Mouse (Mus musculus): ENCODE data around the gene Uba2. TPM values are rescaled to one million over a fixed set of nuclear protein-coding genes. Genes with fewer than 3 reads are reported as not detected.
"Not testable (repeated sequence)": the region's sequence is repeated elsewhere in the genome, so short reads cannot be mapped to it uniquely, and the experiment has no call there.

Gene Uba2
- polyA plus RNA-seq (2015; fragmentation: Nextera tagmentation; extraction: Ambion mirVana): 157 and 172 TPM in 2 replicates

DNA sequence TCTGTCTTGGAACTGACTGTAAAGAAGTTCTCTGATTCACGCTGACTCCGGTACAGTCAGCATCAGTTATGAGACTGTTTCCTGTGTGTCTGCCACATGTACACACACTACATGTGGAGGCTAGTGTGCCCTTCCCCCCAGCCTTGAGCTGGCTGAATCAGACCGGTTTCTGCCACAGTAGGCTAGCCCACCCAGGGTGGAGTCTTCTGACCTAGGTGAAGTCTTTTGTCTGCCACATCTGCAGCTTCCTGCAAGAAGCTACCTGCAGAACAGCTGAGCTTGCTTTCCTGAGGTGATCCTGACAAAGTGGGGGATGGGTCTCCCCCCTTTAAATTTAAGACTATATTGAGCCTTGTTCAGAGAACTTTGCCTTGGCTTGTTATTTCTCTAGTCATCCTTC lies at the start of gene Uba2:
Gene Uba2, minus strand, starts transcription at position 146 of the 400 bp plus-strand sequence.
- Histone ChIP-seq H3K27me3 (replicated peaks) (no peaks in the 10 kb centered on the region), H3K9ac (replicated peaks) (peak within 1 kb of the TSS; percentile 99), H3K36me3 (peaks cover 6% of the 10 kb centered on the region), H3K4me1 (peaks cover 22% of the 10 kb centered on the region), H3K4me2 (peak within 1 kb of the TSS; percentile 93), H3K4me3 (replicated peaks) (peak within 1 kb of the TSS; percentile 99), H3K9me3 (replicated peaks) (no peaks in the 10 kb centered on the region), H3K27ac (replicated peaks) (peak within 1 kb of the TSS; percentile 92)
- WGBS: 86% methylated on average over 3 of the region's 3 CpGs
- no peak for ATAC-seq (ENCODE audit: low FRiP score)

- Histone ChIP-seq H3K27me3 (replicated peaks) (no peaks in the 10 kb centered on the region), H3K4me1 (no peaks in the 10 kb centered on the region), H3K4me2 (no peak overlapping the region), H3K9me3 (replicated peaks) (no peaks in the 10 kb centered on the region), H3K4me3 (replicated peaks) (no peak overlapping the region), H3K36me3 (peaks cover 89% of the 10 kb centered on the region), H3K9ac (replicated peaks) (no peak overlapping the region), H3K27ac (replicated peaks) (no peak overlapping the region)
- ATAC-seq (ENCODE audit: low FRiP score): no peak
- 95% methylated on average over 1 of the region's 1 CpGs for WGBS
Observed at GRCm38 (mm10) chr7:34218496-34218895, 49.1 kb upstream of the Uba2 start.

DNA sequence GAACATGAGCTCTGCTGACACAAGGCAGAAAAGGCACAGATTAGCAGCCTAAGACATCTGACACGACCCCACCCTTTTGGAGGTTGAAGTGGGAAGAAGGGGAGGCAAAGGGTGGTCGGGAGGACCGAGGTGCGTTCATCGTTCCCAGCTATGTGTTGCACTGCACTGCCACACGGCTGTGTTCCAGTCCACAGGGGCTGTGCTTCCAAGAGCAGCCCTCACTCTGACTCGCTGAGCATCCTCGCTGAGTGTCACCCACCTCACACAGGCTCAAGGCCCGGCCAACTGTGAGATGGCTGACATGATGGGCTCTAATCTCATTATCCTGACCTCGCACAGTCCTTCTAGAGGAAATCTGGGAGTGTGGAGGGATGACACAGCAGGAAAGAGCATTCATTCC lies 47.1 kb upstream of the Uba2 start:
- H3K9me3 ChIP-seq (replicated peaks): no peaks in the 10 kb centered on the region
- H3K27ac ChIP-seq (replicated peaks): no peak overlapping the region
- no peak overlapping the region for H3K9ac ChIP-seq (replicated peaks)
- WGBS: 92% methylated on average over 10 of the region's 10 CpGs
- no peak overlapping the region for H3K4me2 ChIP-seq
- no peaks in the 10 kb centered on the region for H3K27me3 ChIP-seq (replicated peaks)
- no peak overlapping the region for H3K4me3 ChIP-seq (replicated peaks)
- no peak for ATAC-seq (ENCODE audit: low FRiP score)
- H3K4me1 ChIP-seq: no peaks in the 10 kb centered on the region
- peaks cover 88% of the 10 kb centered on the region for H3K36me3 ChIP-seq

DNA sequence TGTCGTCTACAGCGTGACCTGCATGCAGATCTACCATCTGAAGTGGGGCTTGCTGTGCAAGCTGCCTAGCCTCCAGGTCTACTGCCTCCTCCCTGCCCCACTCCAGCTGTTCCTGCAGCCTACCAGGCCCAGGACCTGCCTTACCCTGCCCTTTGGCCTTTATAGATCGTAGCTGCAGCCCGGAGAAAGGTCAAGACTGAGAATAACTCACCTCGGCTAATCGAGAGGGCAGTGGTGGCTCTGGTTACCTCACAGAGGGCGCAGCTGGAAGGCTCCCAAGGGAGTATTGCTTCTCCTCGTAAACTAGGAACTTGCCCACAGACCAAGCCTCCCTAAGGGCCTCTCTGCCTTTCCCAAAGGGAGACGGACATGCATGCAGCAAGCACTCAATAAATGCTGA lies 46.1 kb upstream of the Uba2 start:
- WGBS: 85% methylated on average over 9 of the region's 9 CpGs
- Histone ChIP-seq H3K36me3 (peaks cover 93% of the 10 kb centered on the region), H3K9ac (replicated peaks) (no peak overlapping the region), H3K4me2 (no peak overlapping the region), H3K4me1 (no peaks in the 10 kb centered on the region), H3K27ac (replicated peaks) (no peak overlapping the region), H3K4me3 (replicated peaks) (no peak overlapping the region), H3K9me3 (replicated peaks) (no peaks in the 10 kb centered on the region), H3K27me3 (replicated peaks) (no peaks in the 10 kb centered on the region)
- ATAC-seq (ENCODE audit: low FRiP score): no peak

DNA sequence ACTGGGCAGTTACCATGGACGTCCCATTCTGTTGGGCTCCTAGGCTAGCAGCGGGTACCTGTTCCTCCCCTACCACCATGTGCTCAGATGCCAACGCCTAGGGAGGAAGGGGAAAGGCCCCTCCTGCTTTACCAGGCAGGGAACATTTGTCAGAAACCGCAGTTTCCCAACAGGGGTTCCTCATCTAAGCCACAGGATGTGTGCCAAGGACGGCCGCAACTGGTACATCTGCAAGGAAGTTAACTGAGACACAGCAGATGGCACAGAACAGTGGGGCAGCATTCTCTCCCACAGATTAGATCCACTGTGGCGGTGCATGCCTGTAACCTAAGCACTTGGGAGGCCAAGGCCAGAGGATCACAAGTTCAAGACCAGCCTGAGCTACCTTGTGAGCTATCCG lies 45.2 kb upstream of the Uba2 start:
- Histone ChIP-seq H3K4me1 (no peaks in the 10 kb centered on the region), H3K9me3 (replicated peaks) (no peaks in the 10 kb centered on the region), H3K27ac (replicated peaks) (no peak overlapping the region), H3K9ac (replicated peaks) (no peak overlapping the region), H3K36me3 (peaks cover 93% of the 10 kb centered on the region), H3K27me3 (replicated peaks) (no peaks in the 10 kb centered on the region), H3K4me2 (no peak overlapping the region), H3K4me3 (replicated peaks) (no peak overlapping the region)
- 88% methylated on average over 8 of the region's 8 CpGs for WGBS
- no peak for ATAC-seq (ENCODE audit: low FRiP score)

DNA sequence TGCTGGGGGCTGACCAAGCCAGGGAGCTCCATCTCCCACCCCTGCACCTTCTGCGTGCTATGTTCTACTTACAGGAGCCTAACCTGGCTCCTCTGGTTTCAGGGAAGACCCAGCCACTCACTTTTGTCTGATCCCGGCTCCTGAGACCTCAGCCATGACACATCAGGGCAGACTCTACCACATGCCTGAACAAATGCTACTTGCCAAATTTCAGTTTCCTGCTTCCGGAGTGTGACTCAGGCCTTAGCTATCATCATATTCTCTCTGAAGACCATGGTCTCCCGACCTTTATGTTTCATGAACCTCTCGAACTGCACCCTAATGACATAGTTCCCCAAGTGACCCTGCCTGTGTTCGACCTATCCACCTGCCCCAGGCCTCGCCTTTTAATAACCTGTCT lies 43.9 kb upstream of the Uba2 start:
- Histone ChIP-seq H3K4me1 (no peaks in the 10 kb centered on the region), H3K9me3 (replicated peaks) (no peaks in the 10 kb centered on the region), H3K27me3 (replicated peaks) (no peaks in the 10 kb centered on the region), H3K27ac (replicated peaks) (no peak overlapping the region), H3K36me3 (peaks cover 96% of the 10 kb centered on the region), H3K4me3 (replicated peaks) (no peak overlapping the region), H3K4me2 (no peak overlapping the region), H3K9ac (replicated peaks) (no peak overlapping the region)
- no peak for ATAC-seq (ENCODE audit: low FRiP score)
- 97% methylated on average over 7 of the region's 7 CpGs for WGBS

- 95% methylated on average over 9 of the region's 9 CpGs for WGBS
- ATAC-seq (ENCODE audit: low FRiP score): no peak
- H3K27me3 ChIP-seq (replicated peaks): no peaks in the 10 kb centered on the region
- H3K36me3 ChIP-seq: peaks cover 97% of the 10 kb centered on the region
- H3K9me3 ChIP-seq (replicated peaks): no peaks in the 10 kb centered on the region
- H3K9ac ChIP-seq (replicated peaks): no peak overlapping the region
- no peaks in the 10 kb centered on the region for H3K4me1 ChIP-seq
- H3K4me2 ChIP-seq: no peak overlapping the region
- H3K4me3 ChIP-seq (replicated peaks): no peak overlapping the region
- no peak overlapping the region for H3K27ac ChIP-seq (replicated peaks)
Observed at GRCm38 (mm10) chr7:34208027-34208745, 38.8 kb upstream of the Uba2 start.

DNA sequence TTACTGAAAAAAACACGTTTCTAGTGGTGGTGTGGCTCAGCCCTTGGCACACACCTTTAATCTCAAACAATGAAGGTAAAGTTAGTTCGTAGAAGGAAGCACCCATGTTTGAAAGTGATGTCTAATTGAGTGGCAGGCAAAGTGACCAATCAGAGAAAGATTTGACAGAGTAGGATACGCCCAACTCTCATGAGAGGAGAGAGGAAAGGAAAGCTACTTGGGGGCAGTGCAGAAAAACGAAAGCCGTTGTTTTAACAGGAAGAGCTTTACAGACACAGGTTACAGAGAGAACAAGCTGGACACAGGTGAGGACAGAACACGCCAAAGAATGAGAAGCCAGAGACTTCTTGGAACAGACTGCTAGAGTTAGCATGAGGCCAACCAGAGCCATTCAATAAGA lies 36.9 kb upstream of the Uba2 start:
- 96% methylated on average over 6 of the region's 6 CpGs for WGBS
- no peak for ATAC-seq (ENCODE audit: low FRiP score)

DNA sequence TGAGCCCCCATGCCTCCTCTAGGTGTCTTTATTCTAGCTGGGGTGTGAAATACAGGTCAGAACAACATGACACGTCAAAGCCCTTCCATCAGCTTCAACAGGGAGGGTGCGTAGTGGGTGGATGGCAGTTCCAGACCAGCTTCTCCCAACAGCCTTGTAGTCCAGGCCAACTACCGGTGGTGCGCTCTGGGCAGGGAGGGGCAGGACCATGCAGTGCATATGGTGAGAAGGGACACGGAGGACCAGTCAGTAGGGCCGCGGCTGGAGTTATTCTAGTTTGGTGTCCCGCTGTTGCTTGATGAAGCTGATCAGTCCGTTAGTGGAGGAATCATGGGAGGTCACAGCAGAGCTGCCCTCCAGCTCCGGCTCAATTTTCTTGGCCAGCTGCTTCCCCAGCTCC lies 32.7 kb upstream of the Uba2 start:
- not testable (repeated sequence) for H3K27me3 ChIP-seq (replicated peaks); H3K9me3 ChIP-seq (replicated peaks); H3K4me3 ChIP-seq (replicated peaks); H3K9ac ChIP-seq (replicated peaks); H3K4me1 ChIP-seq; H3K4me2 ChIP-seq; H3K27ac ChIP-seq (replicated peaks); ATAC-seq (ENCODE audit: low FRiP score)
- peaks cover 68% of the 10 kb centered on the region for H3K36me3 ChIP-seq
- WGBS: 97% methylated on average over 10 of the region's 10 CpGs

More for the DNA sequence above, 36.9 kb upstream of the Uba2 start:
- H3K4me1 ChIP-seq: no peaks in the 10 kb centered on the region
- H3K27ac ChIP-seq (replicated peaks): no peak overlapping the region
- H3K9me3 ChIP-seq (replicated peaks): no peaks in the 10 kb centered on the region
- H3K9ac ChIP-seq (replicated peaks): no peak overlapping the region
- no peak overlapping the region for H3K4me2 ChIP-seq
- no peaks in the 10 kb centered on the region for H3K27me3 ChIP-seq (replicated peaks)
- H3K4me3 ChIP-seq (replicated peaks): no peak overlapping the region
- peaks cover 98% of the 10 kb centered on the region for H3K36me3 ChIP-seq

GRCm38 (mm10) chr7:34200829-34201228 lies 31.4 kb upstream of the Uba2 start:
- Histone ChIP-seq H3K4me2 (no peak overlapping the region), H3K9me3 (replicated peaks) (no peaks in the 10 kb centered on the region), H3K36me3 (peaks cover 55% of the 10 kb centered on the region), H3K27ac (replicated peaks) (no peak overlapping the region), H3K4me3 (replicated peaks) (no peak overlapping the region), H3K9ac (replicated peaks) (no peak overlapping the region), H3K27me3 (replicated peaks) (no peaks in the 10 kb centered on the region), H3K4me1 (peaks cover 2% of the 10 kb centered on the region)
- WGBS: 98% methylated on average over 2 of the region's 2 CpGs
- ATAC-seq (ENCODE audit: low FRiP score): no peak

GRCm38 (mm10) chr7:34198346-34198745 lies 28.9 kb upstream of the Uba2 start:
- Histone ChIP-seq H3K4me1 (peaks cover 9% of the 10 kb centered on the region), H3K9ac (replicated peaks) (no peak overlapping the region), H3K4me2 (no peak overlapping the region), H3K27me3 (replicated peaks) (no peaks in the 10 kb centered on the region), H3K36me3 (peaks cover 37% of the 10 kb centered on the region), H3K4me3 (replicated peaks) (no peak overlapping the region), H3K27ac (replicated peaks) (no peak overlapping the region), H3K9me3 (replicated peaks) (no peaks in the 10 kb centered on the region)
- 51% methylated on average over 3 of the region's 3 CpGs for WGBS
- ATAC-seq (ENCODE audit: low FRiP score): no peak
